Mouse (Mus musculus): ENCODE results near the gene Gm20843. TPM values are rescaled to one million over a fixed set of nuclear protein-coding genes. Genes with fewer than 3 reads are reported as not detected.
"Not testable (repeated sequence)": the region's sequence is repeated elsewhere in the genome, so short reads cannot be mapped to it uniquely, and the experiment has no call there.

The Gm20843 gene
- total RNA-seq (2014; fragmentation: Nextera tagmentation) (not detected in 2 replicates), total RNA-seq (2017) (not detected in 2 replicates), polyA plus RNA-seq (2012) (not detected in 2 replicates)

- H3K27me3 ChIP-seq (ENCODE audit: insufficient read depth, low read length); H3K36me3 ChIP-seq (replicated peaks); H3K4me3 ChIP-seq (ENCODE audit: low read depth, low read length); H3K9me3 ChIP-seq (replicated peaks); DNase-seq (ENCODE audit: low spot score); ATAC-seq (ENCODE audit: extremely low read depth, insufficient number of reproducible peaks, low FRiP score, poor library complexity, severe bottlenecking); H3K4me1 ChIP-seq (ENCODE audit: insufficient read depth, low read depth, low read length): not testable (repeated sequence)
Measured at GRCm38 (mm10) chrY:72247018-72247417, at the start of gene Gm20843. Gm20843 (minus strand) TSS chrY:72247118.
